23 mouse cellular contexts compared by ENCODE assay signal in the genomic region with DNA sequence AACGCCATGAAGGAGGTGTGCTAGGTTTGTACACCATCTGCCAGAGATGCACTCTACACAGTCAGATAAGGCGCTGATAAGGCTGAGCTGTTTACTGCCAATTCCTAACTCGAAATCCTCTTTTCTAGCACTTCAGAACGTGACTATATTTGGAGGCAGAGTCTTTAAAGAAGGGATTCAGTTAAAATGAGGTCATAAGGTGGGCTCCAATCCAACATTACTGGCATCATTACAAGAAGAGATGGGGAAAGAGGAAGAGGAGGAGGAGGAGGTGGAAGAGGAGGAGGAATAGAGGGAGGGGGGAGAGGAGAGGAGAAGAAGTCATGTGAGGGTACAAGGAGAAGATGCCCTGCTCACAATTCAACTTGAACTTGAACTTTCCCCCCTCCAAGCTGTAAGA. TPM values are rescaled to one million over a fixed set of nuclear protein-coding genes. Genes with fewer than 3 reads are reported as not detected.
DNase-seq lines count a peak whose midpoint lies in the region; ATAC-seq and TF ChIP-seq lines count a peak whose summit lies in the region.
"Had no signal": no experiment of that assay in that cellular context is flagged by ENCODE, and none has a peak within 500 bp of the region (broad histone marks: within the 10 kb centered on the region; RNA-seq: fewer than 3 reads in every experiment).

No protein-coding gene starts in this region.

- H3K27ac ChIP-seq in forebrain, postnatal 0 days (ENCODE audit: low read depth, low read length) = no peak overlapping the region
- H3K27ac ChIP-seq: embryonic facial prominence, embryonic 13.5 days; forebrain, embryonic 10.5 days; heart, embryonic 10.5 days; heart, embryonic 15.5 days; hindbrain, embryonic 13.5 days; hindbrain, postnatal 0 days had no signal

- 52% methylated on average over 4 of the region's 4 CpGs for WGBS in forebrain, postnatal 0 days

- H3K4me2 ChIP-seq in forebrain, postnatal 0 days (ENCODE audit: low read depth) = no peak overlapping the region
- H3K4me2 ChIP-seq: embryonic facial prominence, embryonic 13.5 days; heart, embryonic 15.5 days; hindbrain, embryonic 13.5 days had no signal

- H3K27me3 ChIP-seq in forebrain, postnatal 0 days (ENCODE audit: insufficient read depth, low read length) = no peaks in the 10 kb centered on the region
- H3K27me3 ChIP-seq: embryonic facial prominence, embryonic 13.5 days; heart, embryonic 15.5 days; hindbrain, embryonic 13.5 days; Patski had no signal

- intact Hi-C loops in heart, postnatal 10 days (cut with DNase I) = no loop called here

- H3K9ac ChIP-seq in forebrain, postnatal 0 days = no peak overlapping the region
- H3K9ac ChIP-seq: embryonic facial prominence, embryonic 13.5 days; heart, embryonic 15.5 days; hindbrain, embryonic 13.5 days had no signal

- no peak overlapping the region for H3K4me3 ChIP-seq in forebrain, postnatal 0 days (ENCODE audit: low read depth, low read length)
- H3K4me3 ChIP-seq: embryonic facial prominence, embryonic 13.5 days; forebrain, embryonic 10.5 days; heart, embryonic 10.5 days; heart, embryonic 15.5 days; hindbrain, embryonic 13.5 days had no signal

- no peaks in the 10 kb centered on the region for H3K4me1 ChIP-seq in forebrain, postnatal 0 days (ENCODE audit: insufficient read depth)
- H3K4me1 ChIP-seq: hindbrain, embryonic 13.5 days had no signal

- no peak for TF ChIP-seq CTCF in forebrain, postnatal 0 days (IDR thresholded peaks at IDR 0.05; ENCODE audit: low read depth)

- DNase-seq in heart, postnatal 10 days = peak; percentile 14 to 34
- DNase-seq in heart, adult 9 months (ENCODE audit: low spot score in 2 of 2) = no peak
- peak; percentile 15 for DNase-seq in lung, postnatal 14 days
- DNase-seq in lung, postnatal 4 days = no peak
- peak; percentile 17 for DNase-seq in 3T3-L1 (ENCODE audit: low read depth, low spot score)
- DNase-seq in adipocyte (ENCODE audit: low spot score) = peak; percentile 32
- no peak for DNase-seq in forebrain, postnatal 0 days
- no peak for DNase-seq in thymus, postnatal 25 days
- DNase-seq: adrenal gland, adult 2 months; adrenal gland, postnatal 25 days; cerebellum, adult 18-20 months; cerebellum, adult 9-11 months; cerebellum, postnatal 36 days; gastrocnemius, postnatal 10 days had no signal

- no peaks in the 10 kb centered on the region for H3K9me3 ChIP-seq in forebrain, postnatal 0 days (ENCODE audit: low read length)
- H3K9me3 ChIP-seq: embryonic facial prominence, embryonic 13.5 days; forebrain, embryonic 10.5 days; heart, embryonic 10.5 days; heart, embryonic 15.5 days; hindbrain, embryonic 13.5 days had no signal

- H3K36me3 ChIP-seq in forebrain, postnatal 0 days (ENCODE audit: insufficient read depth) = no peaks in the 10 kb centered on the region
- H3K36me3 ChIP-seq: embryonic facial prominence, embryonic 13.5 days; forebrain, embryonic 10.5 days; heart, embryonic 10.5 days; heart, embryonic 15.5 days; hindbrain, embryonic 13.5 days had no signal

- no peak for ATAC-seq in forebrain, postnatal 0 days
- ATAC-seq: activated CD4-positive, CD25-positive, alpha-beta regulatory T cell, adult 4 months; forebrain, embryonic 14.5 days; hindbrain, postnatal 0 days; Patski had no signal

RNA-seq across cellular contexts. Expression of gene Auh, which starts 14.6 kb away (rescaled TPM):
- 10 to 100 TPM; 74.1 to 75.8 TPM for total RNA-seq in heart, postnatal 10 days (2021)
- total RNA-seq in forebrain, postnatal 0 days (2014; rRNA removed) = 50.3 and 56.2 TPM in 2 replicates
- 55.3 and 58.7 TPM in 2 replicates for polyA plus RNA-seq in forebrain, postnatal 0 days (2015; fragmentation: Nextera tagmentation; extraction: Ambion mirVana)

RNA-seq across cellular contexts. Expression of gene Nfil3, which starts 36.8 kb away (rescaled TPM):
- 10 to 100 TPM; 27.3 to 27.9 TPM for total RNA-seq in heart, postnatal 10 days (2021)
- 20.8 and 29.3 TPM in 2 replicates for total RNA-seq in forebrain, postnatal 0 days (2014; rRNA removed)
- polyA plus RNA-seq in forebrain, postnatal 0 days (2015; fragmentation: Nextera tagmentation; extraction: Ambion mirVana) = 36.8 and 37.7 TPM in 2 replicates

Comparison
In these comparisons a context has a peak if more than half of its experiments do, and no peak if none do; other contexts are left out.
1. DNase-seq: peak in heart, postnatal 10 days (2 of 2), lung, postnatal 14 days (single experiment), 3T3-L1 (single experiment) and adipocyte (single experiment); none in heart, adult 9 months (0 of 2), lung, postnatal 4 days (0 of 2), forebrain, postnatal 0 days (single experiment) and thymus, postnatal 25 days (single experiment).